13 mouse cellular contexts compared by ENCODE assay signal in the genomic region with DNA sequence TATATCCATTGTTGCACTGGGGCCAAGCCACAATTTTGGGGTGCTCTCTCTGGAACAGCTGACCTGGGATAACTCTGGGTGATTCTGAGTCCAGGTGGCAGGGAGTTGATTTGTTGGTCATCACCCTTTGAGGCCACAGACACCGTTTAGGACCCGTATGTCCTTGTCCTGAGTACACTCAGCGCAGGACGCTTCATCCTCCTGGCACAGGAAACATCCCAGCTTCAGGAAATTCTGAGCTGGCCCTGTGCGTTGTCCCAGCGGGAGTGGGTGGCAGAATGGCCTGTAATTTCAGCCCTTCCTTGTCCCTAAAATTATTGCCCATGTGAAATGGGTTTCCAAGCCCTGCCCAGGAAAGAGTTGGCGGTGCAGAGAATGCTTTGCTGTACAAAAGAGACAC. TPM values are rescaled to one million over a fixed set of nuclear protein-coding genes. Genes with fewer than 3 reads are reported as not detected.
DNase-seq lines count a peak whose midpoint lies in the region; ATAC-seq lines count a peak whose summit lies in the region.
"Had no signal": no experiment of that assay in that cellular context is flagged by ENCODE, and none has a peak within 500 bp of the region (broad histone marks: within the 10 kb centered on the region; RNA-seq: fewer than 3 reads in every experiment).

No protein-coding gene starts in this region.

- H3K4me3 ChIP-seq in kidney, embryonic 14.5 days (ENCODE audit: low read length): no peak overlapping the region
- H3K4me3 ChIP-seq in hindbrain, embryonic 16.5 days (ENCODE audit: low read length): no peak overlapping the region
- H3K4me3 ChIP-seq: heart, embryonic 13.5 days; liver, embryonic 15.5 days had no signal

- H3K9me3 ChIP-seq in kidney, embryonic 14.5 days (ENCODE audit: control insufficient read depth, low read length): no peaks in the 10 kb centered on the region
- H3K9me3 ChIP-seq in hindbrain, embryonic 16.5 days (ENCODE audit: control insufficient read depth, low read length): no peaks in the 10 kb centered on the region
- H3K9me3 ChIP-seq: heart, embryonic 13.5 days; liver, embryonic 15.5 days had no signal

- H3K4me1 ChIP-seq in kidney, embryonic 14.5 days (ENCODE audit: control insufficient read depth, insufficient read depth, low read length): no peaks in the 10 kb centered on the region
- H3K4me1 ChIP-seq in hindbrain, embryonic 16.5 days (ENCODE audit: control insufficient read depth, insufficient read depth, low read depth, low read length): no peaks in the 10 kb centered on the region
- H3K4me1 ChIP-seq: heart, embryonic 13.5 days; liver, embryonic 15.5 days had no signal

- no peak for ATAC-seq in kidney, embryonic 14.5 days (ENCODE audit: low FRiP score, low TSS enrichment)
- ATAC-seq in hindbrain, embryonic 16.5 days: no peak
- ATAC-seq: inflammation-experienced regulatory T-cells, adult 6 months had no signal

- no peak overlapping the region for H3K9ac ChIP-seq in kidney, embryonic 14.5 days (ENCODE audit: low read depth, low read length)
- H3K9ac ChIP-seq in hindbrain, embryonic 16.5 days (ENCODE audit: low read depth, low read length): no peak overlapping the region
- H3K9ac ChIP-seq: heart, embryonic 13.5 days; liver, embryonic 15.5 days had no signal

- intact Hi-C loops in gastrocnemius, postnatal 36 days (cut with DNase I): loop anchor here (2.0 to 5.0 kb wide), 2 partner anchors 184 to 207 kb away; no protein-coding TSS in a partner anchor

- H3K36me3 ChIP-seq in kidney, embryonic 14.5 days (ENCODE audit: control insufficient read depth, insufficient read depth, low read length): no peaks in the 10 kb centered on the region
- H3K36me3 ChIP-seq in hindbrain, embryonic 16.5 days (ENCODE audit: control insufficient read depth, insufficient read depth, low read length): no peaks in the 10 kb centered on the region
- H3K36me3 ChIP-seq: heart, embryonic 13.5 days; liver, embryonic 15.5 days had no signal

- peak; percentile 1 to 2 for DNase-seq in gastrocnemius, adult 8-10 months (ENCODE audit: low spot score in 2 of 2)
- DNase-seq in gastrocnemius, postnatal 36 days: no peak
- DNase-seq in kidney, postnatal 4 days: peak; percentile 1 to 7
- DNase-seq in right cerebral cortex, postnatal 25 days: peak; percentile 2
- no peak for DNase-seq in right cerebral cortex, adult 2 months (ENCODE audit: low spot score in 2 of 2)
- DNase-seq in testis, postnatal 14 days (ENCODE audit: low spot score): peak; percentile 3
- DNase-seq: cerebellum, adult 8-10 months had no signal

- no peaks in the 10 kb centered on the region for H3K27me3 ChIP-seq in kidney, embryonic 14.5 days (ENCODE audit: control insufficient read depth, insufficient read depth, low read length)
- H3K27me3 ChIP-seq in hindbrain, embryonic 16.5 days (replicated peaks; ENCODE audit: control insufficient read depth, insufficient read depth, low read length): no peaks in the 10 kb centered on the region; the same call in 1 of the 2 replicates

- WGBS in kidney, embryonic 14.5 days: 77% methylated on average over 7 of the region's 7 CpGs
- 88% methylated on average over 7 of the region's 7 CpGs for WGBS in hindbrain, embryonic 16.5 days

- H3K27ac ChIP-seq in kidney, embryonic 14.5 days (ENCODE audit: low read depth, low read length): no peak overlapping the region
- no peak overlapping the region for H3K27ac ChIP-seq in hindbrain, embryonic 16.5 days (ENCODE audit: low read depth, low read length)
- H3K27ac ChIP-seq: heart, embryonic 13.5 days; liver, embryonic 15.5 days had no signal

- no peak overlapping the region for H3K4me2 ChIP-seq in kidney, embryonic 14.5 days (replicated peaks; ENCODE audit: low read depth, low read length)
- H3K4me2 ChIP-seq in hindbrain, embryonic 16.5 days (ENCODE audit: low read length): no peak overlapping the region
- H3K4me2 ChIP-seq: heart, embryonic 13.5 days; liver, embryonic 15.5 days had no signal

RNA-seq across cellular contexts. Expression of a gene that starts 37.6 kb away (rescaled TPM):
- 1 to 10 TPM; 1.1 to 3.3 (median 1.9) TPM for total RNA-seq in gastrocnemius, adult 8-10 months (2022)
- 1 to 10 TPM; 3.4 to 3.7 TPM for total RNA-seq in gastrocnemius, postnatal 36 days (2021)
- polyA plus RNA-seq in kidney, embryonic 14.5 days (2014; fragmentation: Nextera tagmentation; extraction: Ambion mirVana): 15.5 and 18.0 TPM in 2 replicates
- polyA plus RNA-seq in hindbrain, embryonic 16.5 days (2015; fragmentation: Nextera tagmentation; extraction: Ambion mirVana): 4.2 and 5.5 TPM in 2 replicates
- total RNA-seq: megakaryocyte-erythroid progenitor cell, adult 5-6 weeks had no signal
- polyA plus RNA-seq: inflammation-experienced regulatory T-cells, adult 6 months had no signal

Comparison
In these comparisons a context has a peak if more than half of its experiments do, and no peak if none do; other contexts are left out.
1. DNase-seq: peak in gastrocnemius, adult 8-10 months (2 of 2), kidney, postnatal 4 days (2 of 2), right cerebral cortex, postnatal 25 days (single experiment) and testis, postnatal 14 days (single experiment); none in gastrocnemius, postnatal 36 days (0 of 2) and right cerebral cortex, adult 2 months (0 of 2).